Mouse (Mus musculus) midbrain, embryonic 15.5 days (tissue): Measurements from ENCODE around the gene Kdm2a. TPM values are rescaled to one million over a fixed set of nuclear protein-coding genes. Genes with fewer than 3 reads are reported as not detected.
"Not testable (repeated sequence)": the region's sequence is repeated elsewhere in the genome, so short reads cannot be mapped to it uniquely, and the experiment has no call there.

Experiments used
- ATAC-seq: fragments of 200-750 bp; cut with Nextera tagmentation; replicated peaks from 2 replicates; pipeline ENCODE4 v1.8.0; 2017; ENCODE audit warnings: moderate TSS enrichment
- H3K27ac ChIP-seq: fragments of 300-500 bp; sonication (generic); 2 replicates; pipeline ENCODE4 v1.5.1; 2015; ENCODE audit warnings: mild to moderate bottlenecking, inconsistent platforms
- H3K27me3 ChIP-seq: fragments of 300-500 bp; sonication (generic); replicated peaks from 2 replicates; pipeline ENCODE4 v1.6.1; 2015; ENCODE audit warnings: inconsistent platforms
- H3K36me3 ChIP-seq: fragments of 300-500 bp; sonication (generic); replicated peaks from 2 replicates; pipeline ENCODE4 v1.6.1; 2015; ENCODE audit warnings: inconsistent platforms
- H3K4me1 ChIP-seq: fragments of 300-500 bp; sonication (generic); 2 replicates; pipeline ENCODE4 v1.6.1; 2015; ENCODE audit warnings: inconsistent platforms
- H3K4me2 ChIP-seq: fragments of 300-500 bp; sonication (generic); 2 replicates; pipeline ENCODE4 v1.6.1; 2015; ENCODE audit warnings: inconsistent platforms, mild to moderate bottlenecking, moderate library complexity
- H3K4me3 ChIP-seq: fragments of 300-500 bp; sonication (generic); 2 replicates; pipeline ENCODE4 v1.5.1; 2015; ENCODE audit warnings: mild to moderate bottlenecking, inconsistent platforms
- H3K9ac ChIP-seq: fragments of 300-500 bp; sonication (generic); 2 replicates; pipeline ENCODE4 v1.6.1; 2015; ENCODE audit warnings: mild to moderate bottlenecking, inconsistent platforms
- H3K9me3 ChIP-seq: fragments of 300-500 bp; sonication (generic); 2 replicates; pipeline ENCODE4 v1.6.1; 2016; ENCODE audit warnings: inconsistent platforms
- WGBS: fragments of 180-500 bp; shearing (Covaris S2); methylation state at CpG from one replicate; pipeline ENCODE4 v1.1.7; 2015; ENCODE audit warnings: mixed read lengths; 5-methylcytosine and 5-hydroxymethylcytosine counted together
- polyA plus RNA-seq: library from polyadenylated mRNA; unstranded; fragments of >200 nt; fragmentation: Nextera tagmentation; extraction: Ambion mirVana; gene quantifications from 2 replicates; pipeline ENCODE4 v1.2.1, GENCODE M21; 2015

Kdm2a gene
- polyA plus RNA-seq, 1 experiment from 2014 or later, result 38.8 TPM

GRCm38 (mm10) chr19:4398630-4398948, 504 bp upstream of the Kdm2a start:
- Histone ChIP-seq H3K27me3 (no peaks in the 10 kb centered on the region), H3K4me3 (peak overlapping the region; percentile 100), H3K36me3 (no peaks in the 10 kb centered on the region), H3K9ac (peak overlapping the region; percentile 75), H3K4me2 (peak overlapping the region; percentile 89), H3K27ac (peak overlapping the region; percentile 98), H3K9me3 (no peaks in the 10 kb centered on the region), H3K4me1 (peaks cover 17% of the 10 kb centered on the region)
- no peak for ATAC-seq
- 28% methylated on average over 8 of the region's 8 CpGs for WGBS

GRCm38 (mm10) chr19:4396998-4397797, 887 bp downstream of the Kdm2a start:
- Histone ChIP-seq H3K4me1 (peaks cover 29% of the 10 kb centered on the region), H3K36me3 (no peaks in the 10 kb centered on the region), H3K9ac (peak overlapping the region; percentile 100), H3K4me3 (peak overlapping the region; percentile 100), H3K9me3 (no peaks in the 10 kb centered on the region), H3K27me3 (no peaks in the 10 kb centered on the region), H3K4me2 (peak overlapping the region; percentile 89), H3K27ac (peak overlapping the region; percentile 98)
- WGBS, result under 1% methylated on average over 77 of the region's 90 CpGs
- peak; percentile 93 for ATAC-seq

- H3K36me3 ChIP-seq, result no peaks in the 10 kb centered on the region
- H3K27me3 ChIP-seq, result no peaks in the 10 kb centered on the region
- H3K4me3 ChIP-seq, result peak overlapping the region; percentile 100
- H3K4me2 ChIP-seq, result peak overlapping the region; percentile 71
- no peaks in the 10 kb centered on the region for H3K9me3 ChIP-seq
- H3K9ac ChIP-seq, result peak overlapping the region; percentile 100
- ATAC-seq, result peak; percentile 68
- WGBS, result under 1% methylated on average over 78 of the region's 80 CpGs
- peaks cover 36% of the 10 kb centered on the region for H3K4me1 ChIP-seq
- H3K27ac ChIP-seq, result peak overlapping the region; percentile 98
Observed at GRCm38 (mm10) chr19:4396081-4396997, 1.7 kb downstream of the Kdm2a start.

- ATAC-seq, result no peak
- Histone ChIP-seq H3K4me3 (no peak overlapping the region), H3K27me3 (no peaks in the 10 kb centered on the region)
Observed at GRCm38 (mm10) chr19:4387276-4387675, 10.8 kb downstream of the Kdm2a start.

GRCm38 (mm10) chr19:4385026-4385425, 13.1 kb downstream of the Kdm2a start:
- no peak overlapping the region for H3K4me3 ChIP-seq
- no peak overlapping the region for H3K9ac ChIP-seq
- no peaks in the 10 kb centered on the region for H3K4me1 ChIP-seq
- no peaks in the 10 kb centered on the region; the same call in 1 of the 2 replicates for H3K36me3 ChIP-seq
- H3K27me3 ChIP-seq, result no peaks in the 10 kb centered on the region
- WGBS, result 86% methylated on average over 4 of the region's 4 CpGs
- no peak for ATAC-seq
- H3K4me2 ChIP-seq, result no peak overlapping the region
- H3K27ac ChIP-seq, result no peak overlapping the region
- no peaks in the 10 kb centered on the region for H3K9me3 ChIP-seq

More at GRCm38 (mm10) chr19:4387276-4387675, 10.8 kb downstream of the Kdm2a start:
- H3K9me3 ChIP-seq, result no peaks in the 10 kb centered on the region
- H3K4me2 ChIP-seq, result no peak overlapping the region
- no peak overlapping the region for H3K9ac ChIP-seq
- no peak overlapping the region for H3K27ac ChIP-seq
- no peaks in the 10 kb centered on the region for H3K36me3 ChIP-seq
- H3K4me1 ChIP-seq, result peaks cover 7% of the 10 kb centered on the region

- no peak overlapping the region for H3K4me2 ChIP-seq
- no peak overlapping the region for H3K4me3 ChIP-seq
- H3K36me3 ChIP-seq, result no peaks in the 10 kb centered on the region; the same call in 1 of the 2 replicates
- 46% methylated on average over 1 of the region's 1 CpGs for WGBS
- no peaks in the 10 kb centered on the region for H3K27me3 ChIP-seq
- no peak overlapping the region for H3K27ac ChIP-seq
- ATAC-seq, result no peak
- H3K9ac ChIP-seq, result no peak overlapping the region
- no peaks in the 10 kb centered on the region for H3K9me3 ChIP-seq
- H3K4me1 ChIP-seq, result no peaks in the 10 kb centered on the region
Observed at GRCm38 (mm10) chr19:4384322-4384721, 13.8 kb downstream of the Kdm2a start.

- no peak overlapping the region for H3K27ac ChIP-seq
- no peaks in the 10 kb centered on the region; the same call in 1 of the 2 replicates for H3K36me3 ChIP-seq
- ATAC-seq, result no peak
- H3K4me3 ChIP-seq, result no peak overlapping the region
- H3K9ac ChIP-seq, result no peak overlapping the region
- no peak overlapping the region for H3K4me2 ChIP-seq
- H3K27me3 ChIP-seq, result no peaks in the 10 kb centered on the region
- H3K9me3 ChIP-seq, result no peaks in the 10 kb centered on the region
- H3K4me1 ChIP-seq, result no peaks in the 10 kb centered on the region
Observed at GRCm38 (mm10) chr19:4383306-4383705, 14.8 kb downstream of the Kdm2a start.

- not testable (repeated sequence) for H3K4me3 ChIP-seq, ATAC-seq, H3K36me3 ChIP-seq, H3K4me2 ChIP-seq, H3K27me3 ChIP-seq, H3K9me3 ChIP-seq, H3K4me1 ChIP-seq, H3K9ac ChIP-seq, H3K27ac ChIP-seq
- WGBS, result 92% methylated on average over 1 of the region's 1 CpGs
Observed at GRCm38 (mm10) chr19:4382303-4382702, 15.8 kb downstream of the Kdm2a start.

- no peak for ATAC-seq
- Histone ChIP-seq H3K4me2 (no peak overlapping the region), H3K9ac (no peak overlapping the region), H3K27ac (no peak overlapping the region), H3K27me3 (no peaks in the 10 kb centered on the region), H3K9me3 (no peaks in the 10 kb centered on the region), H3K36me3 (no peaks in the 10 kb centered on the region), H3K4me1 (no peaks in the 10 kb centered on the region), H3K4me3 (no peak overlapping the region)
- 93% methylated on average over 2 of the region's 2 CpGs for WGBS
Observed at GRCm38 (mm10) chr19:4370656-4371055, 27.4 kb downstream of the Kdm2a start.

- ATAC-seq, result no peak
- H3K4me1 ChIP-seq, result no peaks in the 10 kb centered on the region
- H3K9me3 ChIP-seq, result no peaks in the 10 kb centered on the region
- no peaks in the 10 kb centered on the region for H3K36me3 ChIP-seq
- whole genome bisulfite sequencing, result 92% methylated on average over 1 of the region's 1 CpGs
- no peak overlapping the region for H3K9ac ChIP-seq
- H3K4me3 ChIP-seq, result no peak overlapping the region
- no peaks in the 10 kb centered on the region for H3K27me3 ChIP-seq
- no peak overlapping the region for H3K4me2 ChIP-seq
- no peak overlapping the region for H3K27ac ChIP-seq
Observed at GRCm38 (mm10) chr19:4370254-4370653, 27.8 kb downstream of the Kdm2a start.

GRCm38 (mm10) chr19:4349455-4349854, 48.6 kb downstream of the Kdm2a start:
- Histone ChIP-seq H3K27me3 (no peaks in the 10 kb centered on the region), H3K9ac (no peak overlapping the region), H3K4me1 (no peaks in the 10 kb centered on the region), H3K4me2 (no peak overlapping the region), H3K4me3 (no peak overlapping the region), H3K36me3 (peaks cover 29% of the 10 kb centered on the region), H3K27ac (no peak overlapping the region), H3K9me3 (no peaks in the 10 kb centered on the region)
- no peak for ATAC-seq
- 90% methylated on average over 2 of the region's 2 CpGs for WGBS

GRCm38 (mm10) chr19:4346479-4346878, 51.6 kb downstream of the Kdm2a start:
- H3K4me1 ChIP-seq, result no peaks in the 10 kb centered on the region
- no peak overlapping the region for H3K4me3 ChIP-seq
- H3K9me3 ChIP-seq, result no peaks in the 10 kb centered on the region
- WGBS, result 86% methylated on average over 1 of the region's 1 CpGs
- no peak overlapping the region for H3K27ac ChIP-seq
- no peak for ATAC-seq
- H3K36me3 ChIP-seq, result peaks cover 37% of the 10 kb centered on the region
- no peaks in the 10 kb centered on the region for H3K27me3 ChIP-seq
- no peak overlapping the region for H3K9ac ChIP-seq
- H3K4me2 ChIP-seq, result no peak overlapping the region
